Mouse (Mus musculus) urinary bladder, postnatal 14 days (tissue): Measurements from ENCODE around the gene Skiv2l.
A peak's percentile ranks its signal among the peaks of the same experiment; 100 is the strongest.
"Not testable (repeated sequence)": the region's sequence is repeated elsewhere in the genome, so short reads cannot be mapped to it uniquely, and the experiment has no call there.

ENCODE experiments used
- DNase-seq: peaks from one replicate; pipeline ENCODE4 v3.0.0; 2021; ENCODE audit warnings: low spot score

Gene Skiv2l

GRCm38 (mm10) chr17:34811275-34811674 is 38.7 kb downstream of the Skiv2l start:
- no peak for DNase-seq

DNA sequence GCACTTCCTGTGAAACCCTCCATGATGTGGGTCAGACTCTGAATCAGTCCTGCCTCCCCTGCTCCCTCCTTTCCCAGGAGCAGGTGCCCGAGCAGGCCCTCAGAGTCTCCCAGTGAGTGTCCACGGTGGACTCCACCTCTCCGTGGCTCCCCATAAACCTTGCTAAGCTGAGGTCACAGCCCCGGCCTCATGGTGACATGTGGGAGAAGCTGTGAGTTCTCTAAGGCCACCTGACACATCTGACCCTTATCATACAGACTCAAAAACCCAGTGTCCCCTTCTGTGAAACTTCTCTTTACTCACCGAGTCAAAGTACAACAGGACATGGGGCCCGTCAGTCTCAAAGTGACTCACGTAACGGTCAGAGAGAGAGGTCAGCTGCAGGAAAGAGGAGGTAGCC is 39.2 kb downstream of the Skiv2l start:
- DNase-seq = not testable (repeated sequence)

- not testable (repeated sequence) for DNase-seq
Measured at GRCm38 (mm10) chr17:34810411-34810810, 39.6 kb downstream of the Skiv2l start.

DNA sequence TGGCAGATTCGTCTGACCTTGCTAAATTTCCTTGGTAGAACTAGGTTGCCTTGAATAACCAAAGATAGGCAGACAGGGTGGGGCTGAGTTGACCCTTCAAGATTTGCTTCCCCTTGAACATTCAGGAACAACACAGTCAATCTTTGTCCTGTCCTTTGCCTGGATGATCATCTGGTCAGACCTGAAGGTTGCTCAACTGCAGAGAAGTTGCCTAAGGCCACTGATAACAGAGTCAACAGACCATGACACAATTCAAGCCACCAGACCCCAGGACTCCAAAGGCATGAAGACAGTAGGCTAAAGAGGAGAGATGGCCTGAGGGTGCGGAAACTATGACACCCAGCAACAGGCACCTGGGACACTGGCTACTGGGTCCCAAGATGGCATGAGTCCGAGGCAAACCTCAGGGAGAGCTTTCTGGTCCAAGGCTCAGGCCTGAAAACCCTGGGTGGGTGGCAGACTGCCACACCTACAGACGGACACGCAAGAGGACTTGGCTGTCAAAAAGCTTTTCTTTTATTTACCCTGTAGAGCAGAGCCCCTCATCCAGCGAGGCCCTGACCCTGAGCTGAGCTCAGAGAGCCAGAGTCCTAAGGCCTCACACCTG is 41.3 kb downstream of the Skiv2l start:
- DNase-seq = no peak

GRCm38 (mm10) chr17:34807176-34807575 is 42.8 kb downstream of the Skiv2l start:
- no peak for DNase-seq

DNA sequence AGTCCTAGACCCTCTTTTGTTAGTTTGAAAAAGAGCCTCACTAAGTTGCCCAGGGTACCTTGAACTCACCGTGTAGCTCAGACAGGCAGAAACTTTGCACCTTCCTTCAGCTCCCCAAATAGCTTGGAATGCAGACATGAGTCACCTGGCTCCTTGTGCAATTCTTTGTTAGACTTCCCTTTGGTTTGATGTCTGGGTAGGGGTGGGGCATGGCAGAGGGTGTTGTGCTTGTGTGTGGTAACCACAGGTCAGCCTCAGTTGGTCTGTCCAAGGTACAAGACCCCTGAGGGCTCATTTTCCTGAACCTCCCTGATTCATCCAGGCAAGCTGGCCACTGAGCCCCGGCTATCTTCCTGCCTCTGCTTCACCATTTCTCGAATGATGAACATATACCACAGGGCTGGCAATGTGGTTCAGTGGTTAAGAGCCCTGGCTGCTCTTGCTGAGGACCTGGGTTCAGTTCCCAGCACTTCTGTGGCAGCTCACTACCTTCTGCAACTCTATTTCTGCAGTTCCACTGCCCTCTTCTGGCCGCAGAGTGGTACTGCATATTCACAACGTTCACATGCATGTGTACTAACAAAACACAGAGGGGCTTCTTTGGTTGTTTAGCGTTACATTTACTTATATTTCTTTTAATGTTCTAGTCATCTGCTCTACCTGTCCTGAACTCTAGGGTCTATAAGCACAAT is 45.0 kb downstream of the Skiv2l start:
- DNase-seq = no peak

DNA sequence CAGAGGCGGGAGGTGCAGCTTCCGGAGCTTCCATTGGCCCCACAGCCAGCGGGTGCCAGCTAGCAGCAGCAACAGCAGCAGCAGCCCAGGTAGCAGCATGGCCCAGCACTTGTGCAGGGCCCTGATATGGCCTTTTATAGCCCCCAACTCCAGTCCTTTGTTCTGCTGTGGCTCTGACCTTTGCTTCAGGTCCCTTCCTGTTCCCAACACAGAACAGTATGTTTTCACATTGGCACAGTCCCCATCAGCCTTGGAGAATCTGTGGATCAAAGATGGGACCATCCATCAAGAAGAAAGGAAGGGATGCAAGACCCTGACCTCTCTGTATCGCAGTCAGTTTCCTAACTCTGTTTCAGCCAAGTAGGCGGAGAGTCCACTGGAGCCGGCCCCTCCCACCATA is 45.7 kb downstream of the Skiv2l start, which contains the start of gene Cyp21a1:
TSS of gene Cyp21a1 (minus strand) at position 261 of the 400 bp plus-strand sequence.
- DNase-seq = not testable (repeated sequence)

DNA sequence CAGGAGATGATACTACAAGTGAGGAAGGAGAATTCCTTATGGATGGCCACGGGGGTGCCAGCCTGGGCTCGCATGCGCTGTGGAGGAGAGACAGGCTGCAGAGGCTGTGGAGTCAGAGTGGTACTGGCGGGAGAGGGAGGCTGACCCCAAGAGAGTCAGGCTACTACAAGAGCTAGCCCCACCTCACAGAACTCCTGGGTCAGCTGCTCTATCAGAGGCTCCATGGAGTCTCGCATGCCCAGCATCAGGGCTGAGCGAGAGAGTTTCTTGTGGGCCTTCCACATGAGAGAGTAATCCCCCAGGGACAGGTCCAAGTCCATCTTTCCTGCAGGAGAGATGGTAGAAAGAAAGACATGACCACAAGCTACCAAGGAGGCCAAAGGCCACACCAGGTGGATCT is 46.6 kb downstream of the Skiv2l start:
- not testable (repeated sequence) for DNase-seq

GRCm38 (mm10) chr17:34802756-34803155 is 47.3 kb downstream of the Skiv2l start:
- not testable (repeated sequence) for DNase-seq

DNA sequence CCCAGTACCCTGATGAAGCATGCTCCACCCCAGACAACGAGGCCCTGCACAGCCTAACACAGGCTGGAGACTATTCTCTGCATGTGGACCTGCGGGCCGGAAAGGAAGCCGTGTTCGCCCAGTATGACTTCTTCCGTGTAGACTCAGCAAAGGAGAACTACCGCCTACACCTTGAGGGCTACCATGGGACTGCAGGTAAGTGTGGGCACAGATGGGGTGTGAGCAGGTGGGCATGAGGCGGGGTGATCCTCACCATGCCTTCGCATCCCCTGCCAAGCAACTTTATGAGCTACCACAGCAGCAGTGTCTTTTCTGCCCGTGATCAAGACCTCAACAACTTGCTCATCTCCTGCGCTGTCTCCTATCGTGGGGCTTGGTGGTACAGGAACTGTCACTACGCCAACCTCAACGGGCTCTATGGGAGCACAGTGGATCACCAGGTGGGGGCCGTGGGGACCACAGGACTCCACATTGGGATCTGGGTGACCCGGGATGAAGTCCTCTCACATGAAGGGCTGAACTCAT is 49.2 kb downstream of the Skiv2l start:
- not testable (repeated sequence) for DNase-seq

DNA sequence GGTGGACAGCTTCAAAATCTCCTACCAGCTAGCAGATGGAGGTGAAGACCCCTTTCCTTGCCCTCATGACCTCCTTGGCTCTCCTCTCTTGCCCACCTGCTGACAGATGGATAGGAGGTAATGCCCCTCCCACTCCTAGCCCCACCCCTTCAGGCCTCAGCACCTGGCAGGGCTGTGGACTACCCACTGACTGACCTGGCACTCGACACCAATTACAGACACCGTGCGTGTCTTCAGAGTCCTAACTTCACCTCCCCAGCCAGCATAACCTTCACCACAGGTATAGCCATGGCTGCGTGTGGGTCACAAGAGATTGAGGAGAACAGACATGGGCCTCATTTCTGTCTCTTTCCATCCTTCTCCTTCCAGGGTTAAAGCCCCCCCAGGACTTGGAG is 50.5 kb downstream of the Skiv2l start:
- DNase-seq = no peak

GRCm38 (mm10) chr17:34798866-34799530 is 51.0 kb downstream of the Skiv2l start:
- no peak for DNase-seq

DNA sequence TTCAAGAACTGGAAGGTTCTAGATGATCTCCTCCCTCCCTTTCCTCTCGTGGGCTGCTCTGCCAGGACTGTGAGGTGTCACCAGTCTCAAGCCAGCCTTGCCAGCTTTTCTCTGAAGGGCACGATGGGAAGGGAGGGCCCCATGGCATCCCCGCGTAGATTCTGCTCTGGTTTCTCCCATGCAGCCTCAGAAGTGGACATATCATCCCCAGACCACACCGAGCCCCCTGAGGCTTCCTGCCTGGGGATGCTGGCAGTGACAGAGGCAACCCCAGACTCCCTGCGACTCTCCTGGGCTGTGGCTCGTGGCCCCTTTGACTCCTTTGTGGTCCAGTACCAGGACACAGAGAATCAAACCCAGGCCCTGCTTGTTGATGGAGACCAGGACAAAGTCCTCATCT is 51.9 kb downstream of the Skiv2l start:
- not testable (repeated sequence) for DNase-seq

- not testable (repeated sequence) for DNase-seq
Measured at GRCm38 (mm10) chr17:34797211-34797995, 52.6 kb downstream of the Skiv2l start.

DNA sequence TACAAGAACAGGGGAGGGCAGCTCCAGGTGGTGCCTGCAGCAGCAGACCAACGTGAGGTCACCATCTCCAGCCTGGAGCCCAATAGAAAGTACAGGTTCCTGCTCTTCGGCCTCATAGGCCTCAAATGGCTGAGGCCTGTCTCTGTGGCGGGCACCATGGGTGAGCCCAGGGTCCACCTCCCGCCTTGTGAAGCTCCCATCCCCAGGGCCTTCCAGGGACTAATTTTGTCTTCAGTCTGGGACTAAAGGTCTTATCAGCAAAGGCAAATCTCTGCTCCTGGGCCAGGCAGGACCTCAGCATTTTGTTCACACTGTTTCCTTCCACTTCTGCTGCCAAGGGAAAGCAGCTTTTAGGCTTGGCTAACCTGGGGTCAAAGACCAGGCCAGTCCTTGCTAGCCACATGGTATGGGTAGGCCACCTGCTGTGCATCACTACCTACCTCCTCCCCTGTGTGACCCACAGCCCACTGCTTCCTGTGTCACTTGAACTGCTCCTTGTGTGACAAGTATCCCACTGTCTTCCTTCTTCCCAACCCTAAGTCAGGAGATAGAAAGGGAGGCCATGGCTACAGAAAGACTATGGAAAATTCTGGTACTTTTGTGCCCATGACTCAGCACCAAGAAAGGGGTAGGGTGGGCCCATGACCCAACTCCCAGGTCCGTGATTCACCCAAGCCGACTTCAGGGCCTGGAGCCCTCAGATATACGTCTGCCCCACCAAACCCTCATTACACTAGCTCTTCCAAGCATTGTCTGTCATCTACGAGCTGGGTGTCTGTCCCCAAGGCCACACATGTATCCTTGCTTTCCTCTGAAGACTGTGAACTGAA is 53.5 kb downstream of the Skiv2l start:
- DNase-seq = no peak

- DNase-seq = peak; percentile 48
Measured at GRCm38 (mm10) chr17:34795633-34796032, 54.4 kb downstream of the Skiv2l start.

GRCm38 (mm10) chr17:34795016-34795415 is 55.0 kb downstream of the Skiv2l start:
- DNase-seq = no peak
